Mouse (Mus musculus): ENCODE measurements around the gene Hsd17b11. TPM values are rescaled to one million over a fixed set of nuclear protein-coding genes. Genes with fewer than 3 reads are reported as not detected.

Gene Hsd17b11
- total RNA-seq (2012; rRNA removed) (7.7 and 9.4 TPM in 2 replicates), total RNA-seq (2014; rRNA removed) (15.3 and 17.3 TPM in 2 replicates), polyA plus RNA-seq (2012; ENCODE audit: insufficient read length, low read depth) (23.1 and 25.8 TPM in 2 replicates)

- peak; percentile 80 for TF ChIP-seq BHLHE40 (IDR thresholded peaks at IDR 0.05; ENCODE audit: low read depth, low read length)
- no peak for TF ChIP-seq CTCF (conservative IDR thresholded peaks at IDR 0.05 in 1 of 2, IDR thresholded peaks at IDR 0.05 in 1 of 2; ENCODE audit: low read depth in 2 of 2, low read length in 2 of 2)
- no peak; the same call in 1 of the 2 replicates for TF ChIP-seq ZMIZ1 (IDR thresholded peaks at IDR 0.05; ENCODE audit: low read depth, low read length)
- no peak for TF ChIP-seq ZKSCAN1 (IDR thresholded peaks at IDR 0.05; ENCODE audit: borderline replicate concordance, low read depth, low read length)
- TF ChIP-seq MXI1 (IDR thresholded peaks at IDR 0.05; ENCODE audit: low read depth, low read length) = no peak
- TF ChIP-seq ELF1 (IDR thresholded peaks at IDR 0.05; ENCODE audit: low read depth, low read length) = peak; percentile 66; the same call in 1 of the 2 replicates
- peak; percentile 54; the same call in 1 of the 2 replicates for TF ChIP-seq TCF12 (IDR thresholded peaks at IDR 0.05; ENCODE audit: low read depth, low read length)
- TF ChIP-seq MEF2A (IDR thresholded peaks at IDR 0.05; ENCODE audit: borderline replicate concordance, low read depth, low read length) = peak; percentile 43; the same call in 1 of the 2 replicates
- peak; percentile 46; the same call in 1 of the 2 replicates for TF ChIP-seq NELFE (IDR thresholded peaks at IDR 0.05; ENCODE audit: low read depth, low read length)
- TF ChIP-seq NRF1 (IDR thresholded peaks at IDR 0.05; ENCODE audit: low read depth, low read length) = peak; percentile 9; the same call in 1 of the 2 replicates
- peak; percentile 97 for TF ChIP-seq CHD2 (IDR thresholded peaks at IDR 0.05; ENCODE audit: low read length)
- TF ChIP-seq POLR2A (IDR thresholded peaks at IDR 0.05; ENCODE audit: low read depth, low read length) = peak; percentile 57
Observed at GRCm38 (mm10) chr5:104021597-104022378, at the start of gene Hsd17b11. TSS of gene Hsd17b11 (minus strand) at chr5:104021919.

GRCm38 (mm10) chr5:104071048-104071447 lies 49.3 kb upstream of the Hsd17b11 start:
- dilution Hi-C loops (cut with MboI; ENCODE audit: extremely low pct_ligation_motif_present, extremely low pct_unique_long_range_greater_than_20kb, low sequenced_read_pairs) = no loop called here
- no peak overlapping the region for H3K4me3 ChIP-seq (replicated peaks in 1 of 3; ENCODE audit: low read depth in 2 of 3, low read length in 2 of 3, poor library complexity in 1 of 3)
- no peak overlapping the region for H3K9ac ChIP-seq (ENCODE audit: insufficient read depth, low read depth)
- DNase-seq (ENCODE audit: extremely low read depth) = no peak
- peaks cover 0 to 23% of the 10 kb centered on the region in 2 experiments; a peak in 2 of 4 replicates for H3K4me1 ChIP-seq (ENCODE audit: control insufficient read depth in 1 of 2, insufficient read depth in 2 of 2)
- H3K27ac ChIP-seq (ENCODE audit: insufficient read depth, low read depth) = no peak overlapping the region
- peaks cover 3% of the 10 kb centered on the region for H3K9me3 ChIP-seq (replicated peaks; ENCODE audit: low read length)
- no peaks in the 10 kb centered on the region for H3K27me3 ChIP-seq (replicated peaks)
- no peaks in the 10 kb centered on the region for H3K36me3 ChIP-seq (replicated peaks in 1 of 2; ENCODE audit: control insufficient read depth in 1 of 2, insufficient read depth in 1 of 2, low read length in 1 of 2)
- no peak overlapping the region for H3K4me2 ChIP-seq (ENCODE audit: insufficient read depth, low read depth, poor library complexity, severe bottlenecking)
- no peaks in the 10 kb centered on the region for H3K79me2 ChIP-seq (replicated peaks; ENCODE audit: control insufficient read depth, extremely low read depth, insufficient read depth, poor library complexity, severe bottlenecking)
- in situ Hi-C loops (cut with MboI; ENCODE audit: low pct_ligation_motif_present, low pct_unique_long_range_greater_than_20kb, low sequenced_read_pairs) = no loop called here
- TF ChIP-seq EP300 (IDR thresholded peaks at IDR 0.05; ENCODE audit: low read length) (peak; percentile 34; the same call in 1 of the 2 replicates), MAZ (IDR thresholded peaks at IDR 0.05; ENCODE audit: low read depth, low read length) (no peak)

More at GRCm38 (mm10) chr5:104021597-104022378, at the start of gene Hsd17b11:
- dilution Hi-C loops (cut with MboI; ENCODE audit: extremely low pct_ligation_motif_present, extremely low pct_unique_long_range_greater_than_20kb, low sequenced_read_pairs) = no loop called here
- in situ Hi-C loops (cut with MboI; ENCODE audit: low pct_ligation_motif_present, low pct_unique_long_range_greater_than_20kb, low sequenced_read_pairs) = no loop called here
- Histone ChIP-seq H3K36me3 (replicated peaks in 1 of 2; ENCODE audit: control insufficient read depth in 1 of 2, insufficient read depth in 1 of 2, low read length in 1 of 2) (peaks cover 12 to 19% of the 10 kb centered on the region in 2 experiments), H3K4me3 (replicated peaks in 1 of 3; ENCODE audit: low read depth in 2 of 3, low read length in 2 of 3, poor library complexity in 1 of 3) (peak within 1 kb of the TSS; percentile 61 to 69 (median 66)), H3K27ac (ENCODE audit: insufficient read depth, low read depth) (peak within 1 kb of the TSS; percentile 36), H3K4me1 (ENCODE audit: control insufficient read depth in 1 of 2, insufficient read depth in 2 of 2) (peaks cover 13 to 48% of the 10 kb centered on the region in 2 experiments), H3K9me3 (replicated peaks; ENCODE audit: low read length) (no peaks in the 10 kb centered on the region), H3K27me3 (replicated peaks) (no peaks in the 10 kb centered on the region), H3K9ac (ENCODE audit: insufficient read depth, low read depth) (peak within 1 kb of the TSS; percentile 75), H3K4me2 (ENCODE audit: insufficient read depth, low read depth, poor library complexity, severe bottlenecking) (peak within 1 kb of the TSS; percentile 91), H3K79me2 (replicated peaks; ENCODE audit: control insufficient read depth, extremely low read depth, insufficient read depth, poor library complexity, severe bottlenecking) (no peaks in the 10 kb centered on the region)
- DNase-seq (ENCODE audit: extremely low read depth) = peak; percentile 80

Data from CH12.LX (cell line).